Mouse (Mus musculus) cerebellum, postnatal 25 days (tissue): Measurements from ENCODE around the gene Cd209g.
"Not testable (repeated sequence)": the region's sequence is repeated elsewhere in the genome, so short reads cannot be mapped to it uniquely, and the experiment has no call there.

Source experiments
- DNase-seq, 2 experiments: peaks; one replicate each; pipeline ENCODE4 v3.0.0; 2021; ENCODE audit warnings: mixed read lengths in 2 of 2

Cd209g gene

GRCm38 (mm10) chr8:4133798-4134197 is at the start of gene Cd209g:
TSS of gene Cd209g (plus strand) at chr8:4134098.
- DNase-seq = no peak

GRCm38 (mm10) chr8:4087180-4087722 is 46.6 kb upstream of the Cd209g start:
- peak; percentile 20 to 29 for DNase-seq

- not testable (repeated sequence) for DNase-seq
These were observed 45.4 kb upstream of the Cd209g start for GRCm38 (mm10) chr8:4088514-4088913.

GRCm38 (mm10) chr8:4105735-4106134 is 28.2 kb upstream of the Cd209g start, which contains the start of gene Cd209f:
TSS of gene Cd209f (minus strand) at chr8:4105835.
- not testable (repeated sequence) for DNase-seq

GRCm38 (mm10) chr8:4139660-4140646 is 6.1 kb downstream of the Cd209g start:
- DNase-seq = peak; percentile 78 to 85

- peak in 1 of 2 experiments; percentile 8 for DNase-seq
These were observed 7.8 kb downstream of the Cd209g start for GRCm38 (mm10) chr8:4141721-4142120.

- DNase-seq = no peak
These were observed 13.4 kb downstream of the Cd209g start for GRCm38 (mm10) chr8:4147272-4147671.

GRCm38 (mm10) chr8:4154878-4155277 is 21.0 kb downstream of the Cd209g start:
- no peak for DNase-seq

- no peak for DNase-seq
These were observed 28.9 kb downstream of the Cd209g start for GRCm38 (mm10) chr8:4162786-4163185.

- no peak for DNase-seq
These were observed 31.4 kb downstream of the Cd209g start for GRCm38 (mm10) chr8:4165176-4165851.

- peak; percentile 99 for DNase-seq
These were observed 32.2 kb downstream of the Cd209g start, which contains the start of gene Evi5l for GRCm38 (mm10) chr8:4165852-4166751. TSS of gene Evi5l (plus strand) at chr8:4166567.

GRCm38 (mm10) chr8:4166881-4167525 is 33.1 kb downstream of the Cd209g start:
- DNase-seq = no peak

GRCm38 (mm10) chr8:4167918-4168317 is 34.0 kb downstream of the Cd209g start:
- no peak for DNase-seq

- no peak for DNase-seq
These were observed 38.6 kb downstream of the Cd209g start for GRCm38 (mm10) chr8:4172486-4172885.

- DNase-seq = no peak
These were observed 40.1 kb downstream of the Cd209g start for GRCm38 (mm10) chr8:4174018-4174417.

- DNase-seq = no peak
These were observed 49.5 kb downstream of the Cd209g start for GRCm38 (mm10) chr8:4183409-4183808.

GRCm38 (mm10) chr8:4186151-4186550 is 52.3 kb downstream of the Cd209g start:
- DNase-seq = no peak
